9 mouse cellular contexts compared by ENCODE assay signal in genomic region chr11:96261323-96261890, GRCm38 (mm10). TPM values are rescaled to one million over a fixed set of nuclear protein-coding genes. Genes with fewer than 3 reads are reported as not detected.
DNase-seq lines count a peak whose midpoint lies in the region; ATAC-seq lines count a peak whose summit lies in the region.
"Had no signal": no experiment of that assay in that cellular context is flagged by ENCODE, and none has a peak within 500 bp of the region (broad histone marks: within the 10 kb centered on the region; RNA-seq: fewer than 3 reads in every experiment).

No protein-coding gene starts in this region.

- H3K4me1 ChIP-seq in forebrain, embryonic 14.5 days (ENCODE audit: control insufficient read depth, insufficient read depth, low read length): no peaks in the 10 kb centered on the region
- no peaks in the 10 kb centered on the region for H3K4me1 ChIP-seq in forebrain, embryonic 13.5 days
- peaks cover 5% of the 10 kb centered on the region; the same call in 1 of the 2 replicates for H3K4me1 ChIP-seq in intestine, embryonic 16.5 days (ENCODE audit: control insufficient read depth, insufficient read depth, low read length)
- H3K4me1 ChIP-seq in lung, embryonic 16.5 days (replicated peaks; ENCODE audit: control insufficient read depth, insufficient read depth, low read length): peaks cover 10% of the 10 kb centered on the region; the same call in 1 of the 2 replicates

- no peak overlapping the region for H3K27ac ChIP-seq in forebrain, embryonic 14.5 days (ENCODE audit: low read depth, low read length)
- no peak overlapping the region for H3K27ac ChIP-seq in forebrain, embryonic 13.5 days
- H3K27ac ChIP-seq in intestine, embryonic 16.5 days (ENCODE audit: low read length): no peak overlapping the region
- H3K27ac ChIP-seq in lung, embryonic 16.5 days (ENCODE audit: low read length): no peak overlapping the region
- H3K27ac ChIP-seq: macrophage had no signal

- no peak overlapping the region for H3K4me3 ChIP-seq in forebrain, embryonic 14.5 days (ENCODE audit: low read depth, low read length)
- H3K4me3 ChIP-seq in forebrain, embryonic 13.5 days: no peak overlapping the region
- H3K4me3 ChIP-seq in intestine, embryonic 16.5 days (ENCODE audit: low read length): no peak overlapping the region
- H3K4me3 ChIP-seq in lung, embryonic 16.5 days (ENCODE audit: low read length): no peak overlapping the region

- H3K9ac ChIP-seq in forebrain, embryonic 14.5 days (ENCODE audit: low read length): no peak overlapping the region
- no peak overlapping the region for H3K9ac ChIP-seq in forebrain, embryonic 13.5 days
- H3K9ac ChIP-seq in intestine, embryonic 16.5 days (ENCODE audit: low read depth, low read length): no peak overlapping the region
- no peak overlapping the region for H3K9ac ChIP-seq in lung, embryonic 16.5 days (ENCODE audit: low read length)

- H3K27me3 ChIP-seq in forebrain, embryonic 14.5 days (replicated peaks; ENCODE audit: control insufficient read depth, insufficient read depth, low read length): peaks cover 98% of the 10 kb centered on the region
- peaks cover 100% of the 10 kb centered on the region for H3K27me3 ChIP-seq in forebrain, embryonic 13.5 days
- peaks cover 87% of the 10 kb centered on the region for H3K27me3 ChIP-seq in intestine, embryonic 16.5 days (replicated peaks; ENCODE audit: control insufficient read depth, insufficient read depth, low read length)
- peaks cover 96% of the 10 kb centered on the region for H3K27me3 ChIP-seq in lung, embryonic 16.5 days (ENCODE audit: control insufficient read depth, insufficient read depth, low read depth, low read length)

- no peaks in the 10 kb centered on the region for H3K9me3 ChIP-seq in forebrain, embryonic 14.5 days (replicated peaks; ENCODE audit: control insufficient read depth, low read length)
- no peaks in the 10 kb centered on the region for H3K9me3 ChIP-seq in forebrain, embryonic 13.5 days (replicated peaks)
- H3K9me3 ChIP-seq in intestine, embryonic 16.5 days (ENCODE audit: control insufficient read depth, low read length): no peaks in the 10 kb centered on the region
- no peaks in the 10 kb centered on the region; the same call in 1 of the 2 replicates for H3K9me3 ChIP-seq in lung, embryonic 16.5 days (ENCODE audit: control insufficient read depth, low read length)

- no peak for ATAC-seq in forebrain, embryonic 14.5 days
- ATAC-seq in forebrain, embryonic 13.5 days: no peak
- ATAC-seq in intestine, embryonic 16.5 days: 0 out of 2 replicates have a peak, but pooled peaks have one; percentile 34
- ATAC-seq in lung, embryonic 16.5 days (ENCODE audit: low read depth): peak; percentile 58; the same call in 1 of the 2 replicates

- WGBS in forebrain, embryonic 14.5 days: 1% methylated on average over 24 of the region's 24 CpGs
- WGBS in forebrain, embryonic 13.5 days: 2% methylated on average over 24 of the region's 24 CpGs
- 3% methylated on average over 24 of the region's 24 CpGs for WGBS in intestine, embryonic 16.5 days
- 2% methylated on average over 24 of the region's 24 CpGs for WGBS in lung, embryonic 16.5 days

- peak; percentile 63 for DNase-seq in forebrain, embryonic 14.5 days (ENCODE audit: low spot score)
- peak; percentile 45 for DNase-seq in 416B (ENCODE audit: low read depth)
- peak; percentile 93 for DNase-seq in adrenal gland, postnatal 10 days
- DNase-seq in testis, postnatal 14 days (ENCODE audit: low spot score): peak; percentile 82
- DNase-seq in frontal cortex, postnatal 36 days (ENCODE audit: low spot score in 2 of 2): no peak

- no peak overlapping the region for H3K4me2 ChIP-seq in forebrain, embryonic 14.5 days (ENCODE audit: low read length)
- H3K4me2 ChIP-seq in forebrain, embryonic 13.5 days: no peak overlapping the region
- H3K4me2 ChIP-seq in intestine, embryonic 16.5 days (ENCODE audit: low read depth, low read length): no peak overlapping the region
- no peak overlapping the region for H3K4me2 ChIP-seq in lung, embryonic 16.5 days (ENCODE audit: low read depth, low read length)

- no peaks in the 10 kb centered on the region for H3K36me3 ChIP-seq in forebrain, embryonic 14.5 days (ENCODE audit: control insufficient read depth, insufficient read depth, low read length)
- no peaks in the 10 kb centered on the region for H3K36me3 ChIP-seq in forebrain, embryonic 13.5 days (ENCODE audit: poor library complexity, severe bottlenecking)
- H3K36me3 ChIP-seq in intestine, embryonic 16.5 days (ENCODE audit: control insufficient read depth, insufficient read depth, low read length): no peaks in the 10 kb centered on the region
- no peaks in the 10 kb centered on the region for H3K36me3 ChIP-seq in lung, embryonic 16.5 days (ENCODE audit: control insufficient read depth, insufficient read depth, low read length)

RNA-seq across cellular contexts. Expression of gene Hoxb9, which starts 9.8 kb away (rescaled TPM):
- not detected in 2 replicates for polyA plus RNA-seq in forebrain, embryonic 14.5 days (2014; fragmentation: Nextera tagmentation; extraction: Ambion mirVana)
- not detected in 2 replicates for polyA plus RNA-seq in forebrain, embryonic 13.5 days (2015; fragmentation: Nextera tagmentation; extraction: Ambion mirVana)
- total RNA-seq in adrenal gland, postnatal 10 days (2021): 10 to 100 TPM; 55.7 to 73.6 TPM
- polyA plus RNA-seq in intestine, embryonic 16.5 days (2015; fragmentation: Nextera tagmentation; extraction: Ambion mirVana): 0.99 and 1.2 TPM in 2 replicates
- 0.28 and 0.30 TPM in 2 replicates for polyA plus RNA-seq in lung, embryonic 16.5 days (2015; fragmentation: Nextera tagmentation; extraction: Ambion mirVana)
- polyA plus RNA-seq: macrophage had no signal

RNA-seq across cellular contexts. Expression of gene Hoxb8, which starts 20.3 kb away (rescaled TPM):
- polyA plus RNA-seq in forebrain, embryonic 14.5 days (2014; fragmentation: Nextera tagmentation; extraction: Ambion mirVana): not detected in 2 replicates
- not detected in 2 replicates for polyA plus RNA-seq in forebrain, embryonic 13.5 days (2015; fragmentation: Nextera tagmentation; extraction: Ambion mirVana)
- 10 to 100 TPM; 38.5 to 44.0 TPM for total RNA-seq in adrenal gland, postnatal 10 days (2021)
- 0.71 and 0.97 TPM in 2 replicates for polyA plus RNA-seq in intestine, embryonic 16.5 days (2015; fragmentation: Nextera tagmentation; extraction: Ambion mirVana)
- 0.33 and 0.79 TPM in 2 replicates for polyA plus RNA-seq in lung, embryonic 16.5 days (2015; fragmentation: Nextera tagmentation; extraction: Ambion mirVana)
- polyA plus RNA-seq: macrophage had no signal

RNA-seq across cellular contexts. Expression of gene Hoxb7, which starts 25.0 kb away (rescaled TPM):
- not detected in 2 replicates for polyA plus RNA-seq in forebrain, embryonic 14.5 days (2014; fragmentation: Nextera tagmentation; extraction: Ambion mirVana)
- polyA plus RNA-seq in forebrain, embryonic 13.5 days (2015; fragmentation: Nextera tagmentation; extraction: Ambion mirVana): not detected in 2 replicates
- total RNA-seq in adrenal gland, postnatal 10 days (2021): 10 to 100 TPM; 27.3 to 27.7 TPM
- 10.0 and 11.3 TPM in 2 replicates for polyA plus RNA-seq in intestine, embryonic 16.5 days (2015; fragmentation: Nextera tagmentation; extraction: Ambion mirVana)
- 2.2 and 3.2 TPM in 2 replicates for polyA plus RNA-seq in lung, embryonic 16.5 days (2015; fragmentation: Nextera tagmentation; extraction: Ambion mirVana)
- polyA plus RNA-seq: macrophage had no signal

RNA-seq across cellular contexts. Expression of gene Hoxb6, which starts 30.9 kb away (rescaled TPM):
- not detected in 2 replicates for polyA plus RNA-seq in forebrain, embryonic 14.5 days (2014; fragmentation: Nextera tagmentation; extraction: Ambion mirVana)
- not detected in 2 replicates for polyA plus RNA-seq in forebrain, embryonic 13.5 days (2015; fragmentation: Nextera tagmentation; extraction: Ambion mirVana)
- total RNA-seq in adrenal gland, postnatal 10 days (2021): 10 to 100 TPM; 23.6 to 29.8 TPM
- 11.1 and 11.3 TPM in 2 replicates for polyA plus RNA-seq in intestine, embryonic 16.5 days (2015; fragmentation: Nextera tagmentation; extraction: Ambion mirVana)
- polyA plus RNA-seq in lung, embryonic 16.5 days (2015; fragmentation: Nextera tagmentation; extraction: Ambion mirVana): 8.8 and 11.6 TPM in 2 replicates
- polyA plus RNA-seq: macrophage had no signal

RNA-seq across cellular contexts. Expression of gene Hoxb5, which starts 41.7 kb away (rescaled TPM):
- polyA plus RNA-seq in forebrain, embryonic 14.5 days (2014; fragmentation: Nextera tagmentation; extraction: Ambion mirVana): 0.15 TPM in 1 of 2 replicates, not detected in the other
- 0.09 TPM in 1 of 2 replicates, not detected in the other for polyA plus RNA-seq in forebrain, embryonic 13.5 days (2015; fragmentation: Nextera tagmentation; extraction: Ambion mirVana)
- total RNA-seq in adrenal gland, postnatal 10 days (2021): 10 to 100 TPM; 12.1 to 17.1 TPM
- 26.4 and 28.7 TPM in 2 replicates for polyA plus RNA-seq in intestine, embryonic 16.5 days (2015; fragmentation: Nextera tagmentation; extraction: Ambion mirVana)
- 39.2 and 46.6 TPM in 2 replicates for polyA plus RNA-seq in lung, embryonic 16.5 days (2015; fragmentation: Nextera tagmentation; extraction: Ambion mirVana)
- polyA plus RNA-seq: macrophage had no signal

Comparison
In these comparisons a context has a peak if more than half of its experiments do, and no peak if none do; other contexts are left out.
1. ATAC-seq: peak in intestine, embryonic 16.5 days (single experiment) and lung, embryonic 16.5 days (single experiment); none in forebrain, embryonic 14.5 days (single experiment) and forebrain, embryonic 13.5 days (single experiment).
2. DNase-seq: peak in forebrain, embryonic 14.5 days (single experiment), 416B (single experiment), adrenal gland, postnatal 10 days (single experiment) and testis, postnatal 14 days (single experiment); none in frontal cortex, postnatal 36 days (0 of 2).